Mouse (Mus musculus) right cerebral cortex, postnatal 14 days (tissue): ENCODE measurements at regions not wholly inside any gene's neighbourhood (a gene's known extent, or its start where the extent isn't known, plus 50 kb on each side); places are given as distances from the start of the nearest gene placed in this dataset.

Source experiments
- DNase-seq: peaks from one replicate; pipeline ENCODE4 v3.0.0; 2022

- DNase-seq = no peak
Measured at GRCm38 (mm10) chrX:121533360-121533759, 863.8 kb downstream of the Nap1l3 start.

DNA sequence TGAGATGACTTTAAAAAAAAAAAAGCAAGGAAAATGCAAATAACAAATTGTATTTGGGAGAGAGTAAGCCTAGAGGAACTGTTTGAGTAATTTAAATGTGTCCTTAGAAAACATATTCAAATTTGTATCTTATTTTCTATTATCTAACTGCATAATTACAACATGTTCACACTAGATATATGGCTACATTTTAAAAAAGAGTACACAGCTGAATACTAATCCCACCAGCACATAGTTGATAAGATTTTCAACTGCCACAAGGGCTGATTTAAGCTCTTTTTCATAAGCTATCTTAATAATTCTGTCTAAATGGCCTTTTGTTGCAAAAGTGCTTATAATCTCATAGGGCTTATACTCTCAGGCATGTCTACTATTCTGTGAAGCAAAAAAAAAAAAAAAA, 877.4 kb downstream of the Nap1l3 start:
- DNase-seq = no peak

GRCm38 (mm10) chrX:121497727-121498126, 899.5 kb downstream of the Nap1l3 start:
- DNase-seq = peak; percentile 33

DNA sequence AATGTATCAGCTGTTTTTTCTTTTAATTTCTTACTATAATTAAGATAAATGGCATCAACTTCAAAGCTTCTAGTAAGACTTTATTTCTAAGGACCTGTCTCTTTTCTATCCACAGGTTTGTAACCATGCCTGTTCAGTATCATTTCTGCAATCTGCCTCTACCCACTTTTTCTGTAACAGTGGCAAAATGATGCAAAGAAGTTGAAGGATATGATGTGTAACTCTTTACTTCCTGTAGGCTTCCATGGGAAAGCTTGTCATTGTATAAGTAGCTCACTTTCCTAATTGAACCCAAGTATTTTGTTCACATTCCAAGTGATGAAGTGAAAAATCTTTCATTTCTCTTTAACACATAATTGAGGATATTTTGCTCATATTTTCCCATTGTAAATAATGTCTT, 900.0 kb downstream of the Nap1l3 start:
- DNase-seq = no peak

- DNase-seq = no peak
Measured at GRCm38 (mm10) chrX:121479402-121479989, 917.7 kb downstream of the Nap1l3 start.

GRCm38 (mm10) chrX:121429078-121429477, 968.1 kb downstream of the Nap1l3 start:
- DNase-seq = no peak
